Mouse (Mus musculus): Measurements from ENCODE around the gene Dlst. TPM values are rescaled to one million over a fixed set of nuclear protein-coding genes. Genes with fewer than 3 reads are reported as not detected.

Dlst gene
- 172 TPM for polyA plus RNA-seq (2014; fragmentation: Illumina TruSeq; extraction: RNeasy Lipid Tissue Mini Kit (QIAGEN cat#74804); ENCODE audit: low read depth, low replicate concordance)

GRCm38 (mm10) chr12:85110698-85111592, at the start of gene Dlst, which contains the start of gene Prox2:
Gene Dlst, plus strand, starts transcription at chr12:85110833.
Gene Prox2, minus strand, starts transcription at chr12:85110759.

GRCm38 (mm10) chr12:85151002-85151774, 40.6 kb downstream of the Dlst start, which contains the start of gene Rps6kl1:
Gene Rps6kl1, minus strand, starts transcription at chr12:85151264.

GRCm38 (mm10) chr12:85177740-85178239, 67.2 kb downstream of the Dlst start, which contains the start of gene Pgf:
Gene Pgf, minus strand, starts transcription at chr12:85177790.

Other genes with a start within 250 kb of the Dlst start
- 0.05 TPM for gene Ltbp2, start 234.3 kb upstream of the Dlst start, polyA plus RNA-seq (2014; fragmentation: Illumina TruSeq; extraction: RNeasy Lipid Tissue Mini Kit (QIAGEN cat#74804); ENCODE audit: low read depth, low replicate concordance)
- 67.0 TPM for gene Fcf1, start 139.9 kb upstream of the Dlst start, polyA plus RNA-seq (2014; fragmentation: Illumina TruSeq; extraction: RNeasy Lipid Tissue Mini Kit (QIAGEN cat#74804); ENCODE audit: low read depth, low replicate concordance)
- 15.0 TPM for gene Arel1, start 139.9 kb upstream of the Dlst start, polyA plus RNA-seq (2014; fragmentation: Illumina TruSeq; extraction: RNeasy Lipid Tissue Mini Kit (QIAGEN cat#74804); ENCODE audit: low read depth, low replicate concordance)
- 20.2 TPM for gene Ylpm1, start 114.5 kb upstream of the Dlst start, polyA plus RNA-seq (2014; fragmentation: Illumina TruSeq; extraction: RNeasy Lipid Tissue Mini Kit (QIAGEN cat#74804); ENCODE audit: low read depth, low replicate concordance)
- gene Prox2, start 74 bp upstream of the Dlst start, polyA plus RNA-seq (2014; fragmentation: Illumina TruSeq; extraction: RNeasy Lipid Tissue Mini Kit (QIAGEN cat#74804); ENCODE audit: low read depth, low replicate concordance) = 0.61 TPM
- not detected for gene Rps6kl1, start 40.4 kb downstream of the Dlst start, polyA plus RNA-seq (2014; fragmentation: Illumina TruSeq; extraction: RNeasy Lipid Tissue Mini Kit (QIAGEN cat#74804); ENCODE audit: low read depth, low replicate concordance)
- gene Pgf, start 67.0 kb downstream of the Dlst start, polyA plus RNA-seq (2014; fragmentation: Illumina TruSeq; extraction: RNeasy Lipid Tissue Mini Kit (QIAGEN cat#74804); ENCODE audit: low read depth, low replicate concordance) = not detected
- 2.8 TPM for gene Eif2b2, start 108.6 kb downstream of the Dlst start, polyA plus RNA-seq (2014; fragmentation: Illumina TruSeq; extraction: RNeasy Lipid Tissue Mini Kit (QIAGEN cat#74804); ENCODE audit: low read depth, low replicate concordance)
- 7.5 TPM for gene Mlh3, start 159.8 kb downstream of the Dlst start, polyA plus RNA-seq (2014; fragmentation: Illumina TruSeq; extraction: RNeasy Lipid Tissue Mini Kit (QIAGEN cat#74804); ENCODE audit: low read depth, low replicate concordance)
- 12.1 TPM for gene Acyp1, start 177.6 kb downstream of the Dlst start, polyA plus RNA-seq (2014; fragmentation: Illumina TruSeq; extraction: RNeasy Lipid Tissue Mini Kit (QIAGEN cat#74804); ENCODE audit: low read depth, low replicate concordance)
- gene Zc2hc1c, start 177.8 kb downstream of the Dlst start, polyA plus RNA-seq (2014; fragmentation: Illumina TruSeq; extraction: RNeasy Lipid Tissue Mini Kit (QIAGEN cat#74804); ENCODE audit: low read depth, low replicate concordance) = 0.50 TPM
- 19.8 TPM for gene Nek9, start 228.5 kb downstream of the Dlst start, polyA plus RNA-seq (2014; fragmentation: Illumina TruSeq; extraction: RNeasy Lipid Tissue Mini Kit (QIAGEN cat#74804); ENCODE audit: low read depth, low replicate concordance)

Measured in liver, adult 10 weeks (tissue).